Mouse (Mus musculus) MEL (cell line): ENCODE data around the gene Boll.
"Not testable (repeated sequence)": the region's sequence is repeated elsewhere in the genome, so short reads cannot be mapped to it uniquely, and the experiment has no call there.

ENCODE experiments used
- CHD2 ChIP-seq: IDR thresholded peaks from 2 replicates; pipeline ENCODE4 v1.6.1; 2011; ENCODE audit warnings: low read length, improper control_type of control experiment
- CTCF ChIP-seq, 3 experiments: IDR thresholded peaks in 2 of 3; conservative IDR thresholded peaks in 1 of 3; 2 replicates each; pipeline ENCODE4 v1.5.1; 2011 to 2012; ENCODE audit warnings: low read length in 3 of 3, low read depth in 2 of 3, mild to moderate bottlenecking in 2 of 3, improper control_type of control experiment in 1 of 3, inconsistent platforms in 1 of 3, mixed read lengths in 1 of 3, moderate library complexity in 1 of 3; ENCODE audit not compliant: control insufficient read depth in 1 of 3, insufficient read depth in 1 of 3, poor library complexity in 1 of 3, severe bottlenecking in 1 of 3
- MEF2A ChIP-seq: IDR thresholded peaks from 2 replicates; pipeline ENCODE4 v1.6.1; 2014; ENCODE audit warnings: low read depth, mild to moderate bottlenecking, inconsistent platforms, low read length, improper control_type of control experiment; ENCODE audit not compliant: poor library complexity, insufficient replicate concordance, severe bottlenecking; ENCODE audit errors: extremely low read depth
- NELFE ChIP-seq: IDR thresholded peaks from 2 replicates; pipeline ENCODE4 v1.6.1; 2011; ENCODE audit warnings: low read depth, low read length, improper control_type of control experiment
- POLR2A ChIP-seq, 2 experiments: IDR thresholded peaks; 2 replicates each; pipeline ENCODE4 v1.6.1; 2011 to 2012; ENCODE audit warnings: low read length in 2 of 2, mild to moderate bottlenecking in 2 of 2, control low read depth in 1 of 2, improper control_type of control experiment in 1 of 2, low read depth in 1 of 2, moderate library complexity in 1 of 2; ENCODE audit not compliant: control insufficient read depth in 1 of 2, insufficient read depth in 1 of 2, poor library complexity in 1 of 2
- RCOR1 ChIP-seq: IDR thresholded peaks from 2 replicates; pipeline ENCODE4 v1.6.1; 2012; ENCODE audit warnings: low read depth, mild to moderate bottlenecking, inconsistent platforms, low read length, improper control_type of control experiment
- USF1 ChIP-seq: IDR thresholded peaks from 2 replicates; pipeline ENCODE4 v1.6.1; 2014; ENCODE audit warnings: low read depth, mild to moderate bottlenecking, inconsistent platforms, low read length, improper control_type of control experiment, moderate library complexity
- ZMIZ1 ChIP-seq: IDR thresholded peaks from 2 replicates; pipeline ENCODE4 v1.6.1; 2012; ENCODE audit warnings: low read depth, mild to moderate bottlenecking, inconsistent platforms, low read length, improper control_type of control experiment, moderate library complexity
- ZNF384 ChIP-seq: IDR thresholded peaks from 2 replicates; pipeline ENCODE4 v1.6.1; 2012; ENCODE audit warnings: low read depth, mild to moderate bottlenecking, inconsistent platforms, low read length, improper control_type of control experiment

DNA sequence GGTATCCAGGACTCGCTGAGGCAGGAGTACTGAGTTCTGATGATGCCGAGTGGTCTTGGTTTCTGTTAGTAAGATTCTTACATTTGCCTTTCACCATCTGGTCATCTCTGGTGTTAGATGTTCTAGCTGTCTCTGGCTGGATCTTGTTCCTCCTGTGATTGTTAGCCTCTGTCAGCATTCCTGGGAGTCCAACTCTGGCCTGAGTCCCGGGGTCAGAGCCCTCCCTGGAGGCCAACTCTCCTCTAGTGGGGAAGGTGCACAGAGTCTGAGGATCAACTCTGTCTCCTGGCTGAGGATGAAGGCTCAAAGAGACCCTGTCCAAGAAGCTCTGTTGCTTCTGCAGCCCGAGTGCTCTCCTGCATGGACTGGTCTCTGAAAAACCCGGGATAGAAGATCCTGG, 37.8 kb downstream of the Boll start:
- not testable (repeated sequence) for TF ChIP-seq CTCF (IDR thresholded peaks at IDR 0.05 in 2 of 3, conservative IDR thresholded peaks at IDR 0.05 in 1 of 3; ENCODE audit: control insufficient read depth in 1 of 3, insufficient read depth in 1 of 3, low read depth in 2 of 3, low read length in 3 of 3, poor library complexity in 1 of 3, severe bottlenecking in 1 of 3); ZMIZ1; POLR2A (IDR thresholded peaks at IDR 0.05; ENCODE audit: control insufficient read depth in 1 of 2, insufficient read depth in 1 of 2, low read depth in 1 of 2, low read length in 2 of 2, poor library complexity in 1 of 2); RCOR1; ZNF384; USF1; MEF2A; NELFE; CHD2
